Comparison of ENCODE assay signal across 8 mouse cellular contexts in the genomic region with DNA sequence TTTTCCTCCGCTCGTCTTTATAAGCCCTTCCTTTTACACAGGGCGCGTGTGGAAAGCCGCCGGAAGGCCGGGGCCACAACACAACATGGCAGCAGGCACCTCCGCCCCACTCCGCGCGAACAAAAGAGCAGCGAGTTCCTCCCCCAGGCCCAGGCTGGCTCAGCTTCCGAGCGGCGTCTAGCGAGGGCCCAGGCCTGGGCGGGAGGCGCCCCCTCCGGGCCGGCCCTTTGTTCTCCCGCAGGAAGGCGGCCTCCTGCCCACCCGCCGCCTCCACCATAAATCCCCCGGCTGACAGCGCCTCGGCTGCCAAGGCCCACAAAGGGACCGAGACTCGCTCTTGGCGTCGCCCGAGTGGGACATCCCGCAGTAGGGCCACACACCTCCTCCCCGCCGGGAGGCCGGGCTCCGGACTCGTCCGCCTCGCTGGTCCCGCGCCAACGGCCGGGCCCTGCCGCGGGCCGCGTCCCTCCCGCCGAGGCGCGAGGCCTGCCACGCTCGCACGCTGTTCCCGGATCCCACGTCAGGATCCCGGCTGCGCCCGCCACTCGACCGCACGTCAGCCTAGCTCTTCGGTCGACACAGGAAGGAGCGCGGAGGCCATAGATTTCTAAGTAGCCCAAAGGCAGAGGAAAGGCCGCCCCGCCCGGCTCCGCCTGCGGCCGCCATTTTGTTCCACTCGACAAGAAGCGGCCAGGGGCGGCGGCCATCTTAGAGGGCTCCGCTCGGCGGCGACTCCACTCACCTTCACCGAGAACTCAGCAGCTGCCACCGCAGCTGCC. TPM values are rescaled to one million over a fixed set of nuclear protein-coding genes. Genes with fewer than 3 reads are reported as not detected.
DNase-seq lines count a peak whose midpoint lies in the region; ATAC-seq lines count a peak whose summit lies in the region.

No protein-coding gene starts in this region.

- H3K27ac ChIP-seq in forebrain, embryonic 10.5 days, result peak overlapping the region; percentile 100
- peak overlapping the region; percentile 99 for H3K27ac ChIP-seq in heart, embryonic 14.5 days (replicated peaks in 1 of 2; ENCODE audit: control insufficient read depth in 1 of 2, insufficient read depth in 1 of 2, low read depth in 2 of 2, low read length in 2 of 2)
- H3K27ac ChIP-seq in liver, embryonic 12.5 days, result peak overlapping the region; percentile 97

- H3K9ac ChIP-seq in heart, embryonic 14.5 days (ENCODE audit: low read length), result peak overlapping the region; percentile 95
- H3K9ac ChIP-seq in liver, embryonic 12.5 days, result peak overlapping the region; percentile 100

- peak overlapping the region; percentile 81 for H3K4me2 ChIP-seq in heart, embryonic 14.5 days (ENCODE audit: low read length)
- H3K4me2 ChIP-seq in liver, embryonic 12.5 days, result peak overlapping the region; percentile 90

- peak; percentile 54 for ATAC-seq in heart, embryonic 14.5 days (ENCODE audit: insufficient number of reproducible peaks, insufficient read depth, low FRiP score, low read depth)
- ATAC-seq in liver, embryonic 12.5 days, result peak; percentile 71

- no peaks in the 10 kb centered on the region for H3K27me3 ChIP-seq in forebrain, embryonic 10.5 days (ENCODE audit: poor library complexity, severe bottlenecking)
- no peaks in the 10 kb centered on the region for H3K27me3 ChIP-seq in heart, embryonic 14.5 days (ENCODE audit: control insufficient read depth, insufficient read depth, low read length)
- no peaks in the 10 kb centered on the region for H3K27me3 ChIP-seq in liver, embryonic 12.5 days (replicated peaks)
- H3K27me3 ChIP-seq in splenic B cell, adult 2 months (ENCODE audit: control insufficient read depth, insufficient read depth, low read length, poor library complexity, severe bottlenecking), result no peaks in the 10 kb centered on the region

- WGBS in forebrain, embryonic 10.5 days, result under 1% methylated on average over 83 of the region's 83 CpGs
- under 1% methylated on average over 82 of the region's 83 CpGs for WGBS in heart, embryonic 14.5 days
- under 1% methylated on average over 83 of the region's 83 CpGs for WGBS in liver, embryonic 12.5 days (ENCODE audit: insufficient replicate concordance)

- peak overlapping the region; percentile 99 for H3K4me3 ChIP-seq in forebrain, embryonic 10.5 days
- peak overlapping the region; percentile 74 to 92 for H3K4me3 ChIP-seq in heart, embryonic 14.5 days (ENCODE audit: control insufficient read depth in 1 of 2, insufficient read depth in 1 of 2, low read depth in 1 of 2, low read length in 2 of 2)
- H3K4me3 ChIP-seq in liver, embryonic 12.5 days, result peak overlapping the region; percentile 100

- peaks cover 33% of the 10 kb centered on the region for H3K4me1 ChIP-seq in forebrain, embryonic 10.5 days
- H3K4me1 ChIP-seq in heart, embryonic 14.5 days (ENCODE audit: control insufficient read depth in 2 of 2, insufficient read depth in 2 of 2, low read length in 2 of 2), result peaks cover 0 to 33% of the 10 kb centered on the region in 2 experiments; a peak in 3 of 4 replicates
- peaks cover 51% of the 10 kb centered on the region for H3K4me1 ChIP-seq in liver, embryonic 12.5 days

- H3K36me3 ChIP-seq in forebrain, embryonic 10.5 days (replicated peaks), result peaks cover 50% of the 10 kb centered on the region
- H3K36me3 ChIP-seq in heart, embryonic 14.5 days (ENCODE audit: control insufficient read depth, insufficient read depth, low read length), result peaks cover 44% of the 10 kb centered on the region
- peaks cover 47% of the 10 kb centered on the region for H3K36me3 ChIP-seq in liver, embryonic 12.5 days
- H3K36me3 ChIP-seq in splenic B cell, adult 2 months (ENCODE audit: control insufficient read depth, insufficient read depth, low read length, poor library complexity, severe bottlenecking), result peaks cover 20% of the 10 kb centered on the region

- no peaks in the 10 kb centered on the region for H3K9me3 ChIP-seq in forebrain, embryonic 10.5 days
- no peaks in the 10 kb centered on the region for H3K9me3 ChIP-seq in heart, embryonic 14.5 days (ENCODE audit: control insufficient read depth, low read length)
- H3K9me3 ChIP-seq in liver, embryonic 12.5 days (replicated peaks), result no peaks in the 10 kb centered on the region

- DNase-seq in CD4-positive, CD25-positive, alpha-beta regulatory T cell, adult 2 months (ENCODE audit: low read depth, low spot score), result peak; percentile 93
- DNase-seq in c-Kit-negative CD71-positive TER-119-positive erythroid progenitor cells, embryonic 14.5 days (ENCODE audit: low read depth, low spot score), result peak; percentile 83
- peak; percentile 89 for DNase-seq in forebrain, embryonic 10.5 days (ENCODE audit: extremely low spot score, low spot score)
- DNase-seq in kidney, postnatal 14 days, result peak; percentile 92
- DNase-seq in naive thymus-derived CD4-positive, alpha-beta T cell, adult 2 months (ENCODE audit: low read depth), result peak; percentile 93
- peak; percentile 92 for DNase-seq in splenic B cell, adult 2 months (ENCODE audit: low read depth, low spot score)

RNA-seq across cellular contexts. Expression of gene Eif4g2, which starts 0.6 kb away (rescaled TPM):
- 1,431 and 1,439 TPM in 2 replicates for polyA plus RNA-seq in forebrain, embryonic 10.5 days (2016; fragmentation: Nextera tagmentation; extraction: Ambion mirVana)
- 669 and 674 TPM in 2 replicates for polyA plus RNA-seq in heart, embryonic 14.5 days (2014; fragmentation: Nextera tagmentation; extraction: Ambion mirVana)
- 687 and 693 TPM in 2 replicates for polyA plus RNA-seq in liver, embryonic 12.5 days (2016; fragmentation: Nextera tagmentation; extraction: Ambion mirVana)

RNA-seq across cellular contexts. Expression of gene Ctr9, which starts 53.5 kb away (rescaled TPM):
- 76.3 and 82.6 TPM in 2 replicates for polyA plus RNA-seq in forebrain, embryonic 10.5 days (2016; fragmentation: Nextera tagmentation; extraction: Ambion mirVana)
- polyA plus RNA-seq in heart, embryonic 14.5 days (2014; fragmentation: Nextera tagmentation; extraction: Ambion mirVana), result 38.2 and 42.7 TPM in 2 replicates
- polyA plus RNA-seq in liver, embryonic 12.5 days (2016; fragmentation: Nextera tagmentation; extraction: Ambion mirVana), result 40.3 and 40.5 TPM in 2 replicates

Comparison
In these comparisons a context has a peak if more than half of its experiments do, and no peak if none do; other contexts are left out.
1. Peak in every context shown above with its lines: DNase-seq, ATAC-seq, H3K4me3 ChIP-seq and H3K27ac ChIP-seq.